Mouse (Mus musculus) subcutaneous adipose tissue, adult 2 months (tissue): ENCODE results near the gene Krtcap2. TPM values are rescaled to one million over a fixed set of nuclear protein-coding genes. Genes with fewer than 3 reads are reported as not detected.

Source experiments
- polyA plus RNA-seq: library from polyadenylated mRNA; depleted of rRNA; stranded (reverse); fragments of >200 nt; gene quantifications from 2 replicates; pipeline ENCODE4 v1.2.3, GENCODE M21; 2012; ENCODE audit warnings: low replicate concordance; rRNA removed

Krtcap2 gene
- 112 and 194 TPM in 2 replicates for polyA plus RNA-seq

GRCm38 (mm10) chr3:89245688-89246171, at the start of gene Krtcap2:
TSS of gene Krtcap2 (plus strand) at chr3:89245966.

GRCm38 (mm10) chr3:89202253-89203141, 43.3 kb upstream of the Krtcap2 start, which contains the start of gene Gba:
TSS of gene Gba (plus strand) at chr3:89202928.

GRCm38 (mm10) chr3:89214681-89215411, 30.9 kb upstream of the Krtcap2 start, which contains the start of gene Thbs3:
TSS of gene Thbs3 (plus strand) at chr3:89215180.

GRCm38 (mm10) chr3:89226900-89227299, 18.9 kb upstream of the Krtcap2 start, which contains the start of gene Mtx1:
TSS of gene Mtx1 (minus strand) at chr3:89227088.

GRCm38 (mm10) chr3:89228836-89229235, 16.9 kb upstream of the Krtcap2 start, which contains the start of gene Muc1:
TSS of gene Muc1 (plus strand) at chr3:89229057.

GRCm38 (mm10) chr3:89246261-89247100, 715 bp downstream of the Krtcap2 start, which contains the start of gene Trim46:
TSS of gene Trim46 (minus strand) at chr3:89246309.

GRCm38 (mm10) chr3:89259076-89259475, 13.3 kb downstream of the Krtcap2 start, which contains the start of gene Dpm3:
TSS of gene Dpm3 (plus strand) at chr3:89259358.

GRCm38 (mm10) chr3:89270051-89270755, 24.4 kb downstream of the Krtcap2 start, which contains the start of gene Slc50a1:
TSS of gene Slc50a1 (minus strand) at chr3:89270570.

GRCm38 (mm10) chr3:89280606-89281511, 35.1 kb downstream of the Krtcap2 start, which contains the start of gene Efna1:
TSS of gene Efna1 (minus strand) at chr3:89281142.

Other genes with a start within 250 kb of the Krtcap2 start
- gene Rusc1, start 152.7 kb upstream of the Krtcap2 start, polyA plus RNA-seq = 34.6 and 53.0 TPM in 2 replicates
- gene Gm43738, start 144.9 kb upstream of the Krtcap2 start, polyA plus RNA-seq = not detected in 2 replicates
- 79.2 and 117 TPM in 2 replicates for gene Fdps, start 144.0 kb upstream of the Krtcap2 start, polyA plus RNA-seq
- 1.9 TPM in 1 of 2 replicates, not detected in the other for gene Pklr, start 109.8 kb upstream of the Krtcap2 start, polyA plus RNA-seq
- 0.11 and 1.8 TPM in 2 replicates for gene Hcn3, start 85.8 kb upstream of the Krtcap2 start, polyA plus RNA-seq
- 52.1 and 101 TPM in 2 replicates for gene Clk2, start 81.2 kb upstream of the Krtcap2 start, polyA plus RNA-seq
- 176 and 177 TPM in 2 replicates for gene Scamp3, start 68.5 kb upstream of the Krtcap2 start, polyA plus RNA-seq
- 30.0 and 81.4 TPM in 2 replicates for gene Fam189b, start 62.8 kb upstream of the Krtcap2 start, polyA plus RNA-seq
- gene Gba, start 43.0 kb upstream of the Krtcap2 start, polyA plus RNA-seq = 119 and 134 TPM in 2 replicates
- gene Thbs3, start 30.8 kb upstream of the Krtcap2 start, polyA plus RNA-seq = 55.5 and 268 TPM in 2 replicates
- 170 and 192 TPM in 2 replicates for gene Mtx1, start 18.9 kb upstream of the Krtcap2 start, polyA plus RNA-seq
- gene Muc1, start 16.9 kb upstream of the Krtcap2 start, polyA plus RNA-seq = 2.8 and 52.8 TPM in 2 replicates
- 5.0 and 16.6 TPM in 2 replicates for gene Trim46, start 343 bp downstream of the Krtcap2 start, polyA plus RNA-seq
- 369 and 505 TPM in 2 replicates for gene Dpm3, start 13.4 kb downstream of the Krtcap2 start, polyA plus RNA-seq
- 187 and 197 TPM in 2 replicates for gene Slc50a1, start 24.6 kb downstream of the Krtcap2 start, polyA plus RNA-seq
- 42.8 and 59.6 TPM in 2 replicates for gene Efna1, start 35.2 kb downstream of the Krtcap2 start, polyA plus RNA-seq
- 0.56 and 5.8 TPM in 2 replicates for gene Efna3, start 77.0 kb downstream of the Krtcap2 start, polyA plus RNA-seq
- gene Efna4, start 92.1 kb downstream of the Krtcap2 start, polyA plus RNA-seq = 3.7 and 48.7 TPM in 2 replicates
- 211 and 374 TPM in 2 replicates for gene Adam15, start 104.0 kb downstream of the Krtcap2 start, polyA plus RNA-seq
- 2.2 and 6.3 TPM in 2 replicates for gene Dcst2, start 116.0 kb downstream of the Krtcap2 start, polyA plus RNA-seq
- 1.1 and 4.6 TPM in 2 replicates for gene Dcst1, start 119.3 kb downstream of the Krtcap2 start, polyA plus RNA-seq
- gene Zbtb7b, start 148.8 kb downstream of the Krtcap2 start, polyA plus RNA-seq = 69.1 and 111 TPM in 2 replicates
- gene Lenep, start 156.8 kb downstream of the Krtcap2 start, polyA plus RNA-seq = 0.24 TPM in 1 of 2 replicates, not detected in the other
- 62.8 and 93.5 TPM in 2 replicates for gene Flad1, start 165.9 kb downstream of the Krtcap2 start, polyA plus RNA-seq
- 46.2 and 57.2 TPM in 2 replicates for gene Cks1b, start 172.4 kb downstream of the Krtcap2 start, polyA plus RNA-seq
- gene Shc1, start 172.5 kb downstream of the Krtcap2 start, polyA plus RNA-seq = 109 and 199 TPM in 2 replicates
- gene Pygo2, start 184.2 kb downstream of the Krtcap2 start, polyA plus RNA-seq = 30.5 and 69.3 TPM in 2 replicates
- 53.4 and 121 TPM in 2 replicates for gene Pbxip1, start 190.7 kb downstream of the Krtcap2 start, polyA plus RNA-seq
- 67.3 and 96.9 TPM in 2 replicates for gene Pmvk, start 208.6 kb downstream of the Krtcap2 start, polyA plus RNA-seq